Mouse (Mus musculus): ENCODE measurements at regions not wholly inside any gene's neighbourhood (a gene's known extent, or its start where the extent isn't known, plus 50 kb on each side); places are given as distances from the start of the nearest gene placed in this dataset.
"Not testable (repeated sequence)": the region's sequence is repeated elsewhere in the genome, so short reads cannot be mapped to it uniquely, and the experiment has no call there.

- DNase-seq (ENCODE audit: extremely low spot score, low read depth, low spot score): no peak
These were observed 56.3 kb downstream of the Mterf1b start for GRCm38 (mm10) chr5:4248422-4248821.

- DNase-seq (ENCODE audit: extremely low spot score, low read depth, low spot score): not testable (repeated sequence)
These were observed 62.1 kb downstream of the Mterf1b start for GRCm38 (mm10) chr5:4254280-4254679.

- peak; percentile 31 for DNase-seq (ENCODE audit: extremely low spot score, low read depth, low spot score)
These were observed 65.0 kb downstream of the Mterf1b start for GRCm38 (mm10) chr5:4257048-4257750.

GRCm38 (mm10) chr5:4259260-4259659 lies 67.1 kb downstream of the Mterf1b start:
- DNase-seq (ENCODE audit: extremely low spot score, low read depth, low spot score): no peak

GRCm38 (mm10) chr5:4262666-4263065 lies 70.5 kb downstream of the Mterf1b start:
- DNase-seq (ENCODE audit: extremely low spot score, low read depth, low spot score): no peak

- DNase-seq (ENCODE audit: extremely low spot score, low read depth, low spot score): no peak
These were observed 71.5 kb downstream of the Mterf1b start for GRCm38 (mm10) chr5:4263560-4264160.

- DNase-seq (ENCODE audit: extremely low spot score, low read depth, low spot score): no peak
These were observed 75.5 kb downstream of the Mterf1b start for GRCm38 (mm10) chr5:4267717-4268116.

GRCm38 (mm10) chr5:4273001-4273400 lies 80.8 kb downstream of the Mterf1b start:
- no peak for DNase-seq (ENCODE audit: extremely low spot score, low read depth, low spot score)

- DNase-seq (ENCODE audit: extremely low spot score, low read depth, low spot score): no peak
These were observed 111.4 kb downstream of the Mterf1b start for GRCm38 (mm10) chr5:4303616-4304015.

GRCm38 (mm10) chr5:4304201-4304600 lies 112.0 kb downstream of the Mterf1b start:
- DNase-seq (ENCODE audit: extremely low spot score, low read depth, low spot score): no peak

- no peak for DNase-seq (ENCODE audit: extremely low spot score, low read depth, low spot score)
These were observed 116.3 kb downstream of the Mterf1b start for GRCm38 (mm10) chr5:4308514-4308913.

- no peak for DNase-seq (ENCODE audit: extremely low spot score, low read depth, low spot score)
These were observed 119.0 kb downstream of the Mterf1b start for GRCm38 (mm10) chr5:4311169-4311568.

GRCm38 (mm10) chr5:4311599-4311998 lies 119.4 kb downstream of the Mterf1b start:
- no peak for DNase-seq (ENCODE audit: extremely low spot score, low read depth, low spot score)

GRCm38 (mm10) chr5:4312675-4313074 lies 120.5 kb downstream of the Mterf1b start:
- DNase-seq (ENCODE audit: extremely low spot score, low read depth, low spot score): no peak

- no peak for DNase-seq (ENCODE audit: extremely low spot score, low read depth, low spot score)
These were observed 130.6 kb downstream of the Mterf1b start for GRCm38 (mm10) chr5:4322634-4323386.

- no peak for DNase-seq (ENCODE audit: extremely low spot score, low read depth, low spot score)
These were observed 131.2 kb downstream of the Mterf1b start for GRCm38 (mm10) chr5:4323387-4323704.

GRCm38 (mm10) chr5:4325813-4326212 lies 133.6 kb downstream of the Mterf1b start:
- DNase-seq (ENCODE audit: extremely low spot score, low read depth, low spot score): no peak

- DNase-seq (ENCODE audit: extremely low spot score, low read depth, low spot score): no peak
These were observed 134.3 kb downstream of the Mterf1b start for GRCm38 (mm10) chr5:4326309-4327014.

GRCm38 (mm10) chr5:4335683-4336082 lies 143.5 kb downstream of the Mterf1b start:
- DNase-seq (ENCODE audit: extremely low spot score, low read depth, low spot score): no peak

- no peak for DNase-seq (ENCODE audit: extremely low spot score, low read depth, low spot score)
These were observed 149.8 kb downstream of the Mterf1b start for GRCm38 (mm10) chr5:4341956-4342355.

GRCm38 (mm10) chr5:4344458-4344857 lies 152.3 kb downstream of the Mterf1b start:
- DNase-seq (ENCODE audit: extremely low spot score, low read depth, low spot score): no peak

- DNase-seq (ENCODE audit: extremely low spot score, low read depth, low spot score): no peak
These were observed 156.2 kb downstream of the Mterf1b start for GRCm38 (mm10) chr5:4348334-4348733.
